Mouse (Mus musculus): Measurements from ENCODE around the gene Smtnl1.

- TF ChIP-seq CTCF (IDR thresholded peaks at IDR 0.05; ENCODE audit: borderline replicate concordance, insufficient read depth, low read length) (no peak), POLR2A (IDR thresholded peaks at IDR 0.05; ENCODE audit: low read depth, low read length) (no peak)
These were observed 19.5 kb upstream of the Smtnl1 start for GRCm38 (mm10) chr2:84841905-84842304.
